Mouse (Mus musculus): ENCODE data around the gene Olfr507.
"Not testable (repeated sequence)": the region's sequence is repeated elsewhere in the genome, so short reads cannot be mapped to it uniquely, and the experiment has no call there.

Olfr507 gene

DNA sequence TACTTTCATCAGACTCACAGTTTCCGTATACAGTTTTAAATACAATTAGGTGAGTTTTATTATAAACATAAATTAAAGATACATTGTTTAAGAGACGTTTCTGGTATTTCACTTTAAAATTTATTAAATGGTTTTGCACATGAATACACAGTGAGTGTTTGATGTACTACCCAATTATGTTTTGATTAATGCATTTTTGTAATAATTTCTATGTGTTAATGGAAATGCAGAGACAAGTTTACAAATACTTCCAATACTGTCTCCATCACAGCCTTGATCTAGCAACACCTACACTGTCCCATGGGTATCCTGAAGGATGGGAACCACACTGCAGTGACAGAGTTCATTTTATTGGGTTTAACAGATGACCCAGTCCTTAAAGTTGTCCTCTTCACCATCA, at the start of gene Olfr507:
Gene Olfr507 (plus strand): TSS at position 301 of the 400 bp plus-strand sequence.
- no peak for DNase-seq

DNA sequence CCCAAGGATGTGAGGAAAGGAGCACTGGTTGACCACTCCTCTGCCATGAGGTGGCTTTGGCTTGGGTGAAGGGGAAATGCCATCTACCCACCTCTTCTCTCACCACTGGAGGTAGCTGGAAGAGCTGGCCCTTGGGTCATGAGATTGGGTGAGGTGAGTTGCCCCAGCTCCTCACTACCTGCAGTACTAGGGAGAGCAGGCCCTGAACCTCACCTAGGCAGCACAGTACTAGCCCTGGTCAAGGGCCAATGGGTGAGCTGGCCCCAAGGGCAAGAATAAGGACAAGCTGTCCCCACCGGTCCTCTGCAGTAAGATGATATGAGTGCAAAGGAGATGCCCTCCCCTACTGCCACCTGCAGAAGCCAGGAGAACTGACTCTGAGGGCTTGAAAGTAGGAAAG, 31.8 kb upstream of the Olfr507 start:
- DNase-seq = no peak

DNA sequence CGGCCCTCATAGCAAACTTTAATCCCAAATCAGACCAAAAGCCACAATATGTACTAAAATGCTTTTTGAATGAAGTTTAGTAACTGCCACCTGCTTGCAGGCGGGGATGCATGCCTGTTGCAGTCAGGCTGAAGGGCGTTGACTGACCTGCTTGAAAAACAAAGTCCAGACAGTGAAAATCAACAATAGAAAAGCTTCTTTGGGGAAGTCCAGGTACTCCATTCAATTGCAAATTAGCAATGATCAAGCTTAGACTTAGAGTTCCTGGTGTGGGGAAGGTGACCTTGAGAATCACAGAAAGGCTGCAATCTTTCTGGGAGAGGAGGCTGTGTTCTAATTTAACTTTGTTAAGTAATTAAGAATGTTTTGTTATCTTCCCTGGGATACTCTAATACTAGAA, 19.7 kb upstream of the Olfr507 start:
- not testable (repeated sequence) for DNase-seq

DNA sequence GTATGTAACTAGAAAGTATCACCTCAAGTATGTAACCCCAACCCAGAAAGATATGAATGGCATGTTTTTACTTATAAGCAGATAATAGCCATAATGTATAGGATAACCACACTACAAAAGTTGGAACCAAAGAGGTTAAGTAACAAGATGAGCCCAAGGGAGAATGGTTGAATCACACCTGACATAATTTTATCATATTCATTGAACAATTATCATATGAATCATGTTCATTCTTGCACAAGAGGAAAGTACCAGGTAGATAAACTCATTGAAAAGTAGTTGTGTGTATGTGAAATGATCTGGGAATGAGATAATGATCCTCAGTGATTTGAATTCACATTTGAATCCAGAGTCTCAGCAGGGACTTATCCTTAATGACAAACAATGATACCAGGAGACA, 11.1 kb upstream of the Olfr507 start, which contains the start of gene Olfr506:
Gene Olfr506 (plus strand): TSS at position 301 of the 400 bp plus-strand sequence.
- DNase-seq = no peak

DNA sequence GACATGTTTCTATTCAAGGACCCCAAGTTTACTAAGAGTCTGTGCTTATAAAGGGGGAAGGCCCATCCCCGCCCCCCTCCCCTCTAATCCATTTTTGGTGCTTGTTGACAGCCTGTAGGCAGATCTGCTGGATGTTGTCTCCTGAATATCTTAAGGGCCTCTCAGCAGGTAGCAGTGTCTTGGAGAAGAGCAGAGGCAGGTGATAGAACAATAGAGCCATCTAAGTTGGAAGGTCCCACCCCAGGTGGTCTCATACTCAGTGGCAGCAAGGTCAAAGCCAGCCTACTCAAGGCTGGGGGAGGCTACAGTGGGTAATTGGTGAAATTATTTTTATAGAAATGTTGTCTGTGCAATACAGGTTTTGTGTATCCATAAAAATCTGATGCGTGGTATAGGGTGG, 7.5 kb upstream of the Olfr507 start:
- no peak for DNase-seq

GRCm38 (mm10) chr7:108616781-108617180, 4.8 kb upstream of the Olfr507 start:
- DNase-seq = not testable (repeated sequence)

- DNase-seq = no peak
These were observed 8.1 kb downstream of the Olfr507 start, which contains the start of gene Olfr508 for GRCm38 (mm10) chr7:108629694-108630093. Olfr508 (plus strand) TSS chr7:108629994.

DNA sequence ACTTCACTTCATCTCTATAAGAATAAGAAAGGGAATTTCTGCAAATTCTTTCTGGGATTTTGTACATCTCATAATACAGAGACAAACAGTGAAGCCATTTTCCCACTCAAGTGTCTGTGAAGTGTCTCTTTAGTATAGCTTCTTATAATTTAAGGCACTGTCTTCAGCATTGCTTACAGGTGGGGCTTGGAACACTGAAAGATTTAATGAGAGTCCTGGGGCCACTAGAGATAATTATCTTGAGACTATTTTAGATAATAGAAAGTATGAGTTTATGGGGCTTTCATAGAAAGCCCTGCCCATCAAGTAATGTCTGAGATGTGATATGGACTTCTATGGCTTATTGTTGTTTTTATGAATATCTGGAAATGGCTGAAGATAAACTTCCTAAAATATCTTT, 30.2 kb downstream of the Olfr507 start, which contains the start of gene Olfr509:
Gene Olfr509 (minus strand): TSS at position 101 of the 400 bp plus-strand sequence.
- DNase-seq = no peak

DNA sequence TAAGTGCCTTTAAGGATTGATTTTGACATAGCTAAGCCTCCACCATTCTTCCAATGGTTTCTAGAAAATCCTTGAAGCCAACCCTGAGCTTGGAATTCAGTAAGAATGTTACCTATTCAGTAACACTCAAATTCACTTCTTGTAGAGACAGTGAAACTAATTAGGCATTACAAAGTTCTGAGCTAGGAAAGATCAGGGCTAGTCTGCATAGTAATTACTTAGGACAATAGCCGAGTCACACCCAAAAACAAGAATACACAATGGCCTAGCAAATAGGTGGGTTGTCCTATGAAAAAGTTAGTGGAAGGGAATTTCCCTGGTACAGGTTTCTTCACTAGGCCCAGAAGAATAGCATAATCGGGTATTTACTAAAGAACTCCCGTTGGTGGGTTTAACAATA, 40.8 kb downstream of the Olfr507 start:
- no peak for DNase-seq

- no peak for DNase-seq
These were observed 44.5 kb downstream of the Olfr507 start, which contains the start of gene Olfr510 for GRCm38 (mm10) chr7:108666118-108666517. Olfr510 (plus strand) TSS chr7:108666418.

GRCm38 (mm10) chr7:108671058-108671457, 49.4 kb downstream of the Olfr507 start:
- DNase-seq = no peak

Measured in lung, postnatal 4 days (tissue).